Mouse (Mus musculus): ENCODE data around the gene Fgfr2.

DNA sequence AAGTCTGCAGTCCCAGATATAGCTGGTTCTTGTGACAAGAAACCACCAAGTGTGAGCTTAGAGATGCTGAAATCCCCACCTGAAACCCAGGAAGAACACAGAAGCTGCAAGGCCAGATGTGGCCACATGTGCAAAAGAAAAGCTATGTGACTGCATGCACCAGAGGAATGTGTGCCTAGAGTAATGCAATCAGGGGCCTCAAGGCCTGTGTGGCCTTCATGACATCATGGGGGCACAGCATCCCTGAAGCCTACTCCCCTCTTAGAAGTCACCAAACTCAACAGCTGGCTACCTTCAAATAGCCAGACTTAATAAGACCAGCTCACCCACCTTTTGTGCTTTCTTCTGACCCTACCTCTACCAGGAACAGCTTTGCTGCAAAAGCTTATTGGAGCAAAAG lies 87.2 kb downstream of the Fgfr2 start:
- no peak for TF ChIP-seq CTCF (IDR thresholded peaks at IDR 0.05; ENCODE audit: borderline replicate concordance, insufficient read depth, low read length)
- TF ChIP-seq POLR2A (IDR thresholded peaks at IDR 0.05; ENCODE audit: low read depth, low read length) = no peak
